Mouse (Mus musculus): Measurements from ENCODE around the gene Trir. TPM values are rescaled to one million over a fixed set of nuclear protein-coding genes. Genes with fewer than 3 reads are reported as not detected.

Trir gene
- total RNA-seq, 2 experiments from 2014 or later = 71.9 to 73.6 TPM

DNA sequence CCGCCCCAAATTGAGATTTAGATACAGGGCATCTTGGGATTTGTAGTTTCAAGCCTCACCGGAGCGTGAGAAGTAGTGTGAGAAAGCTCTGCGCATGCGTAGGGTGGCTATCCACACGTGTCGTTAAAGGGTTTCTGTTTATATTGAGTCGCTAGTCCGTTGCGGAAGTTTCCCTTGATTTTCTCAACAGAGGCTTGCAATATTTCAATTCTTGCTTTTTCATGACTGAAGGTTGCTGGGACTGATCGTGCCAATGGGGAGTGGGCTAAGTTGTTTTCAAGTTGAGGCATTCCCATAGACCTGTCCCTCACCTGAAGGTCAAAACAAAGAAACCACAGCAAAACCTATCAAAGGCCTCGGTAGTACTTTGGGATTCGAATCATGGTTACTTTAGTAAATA lies 8.1 kb downstream of the Trir start:
- intact Hi-C loops (cut with DNase I) = no loop called here
- DNase-seq = peak in 1 of 2 experiments; percentile 63

DNA sequence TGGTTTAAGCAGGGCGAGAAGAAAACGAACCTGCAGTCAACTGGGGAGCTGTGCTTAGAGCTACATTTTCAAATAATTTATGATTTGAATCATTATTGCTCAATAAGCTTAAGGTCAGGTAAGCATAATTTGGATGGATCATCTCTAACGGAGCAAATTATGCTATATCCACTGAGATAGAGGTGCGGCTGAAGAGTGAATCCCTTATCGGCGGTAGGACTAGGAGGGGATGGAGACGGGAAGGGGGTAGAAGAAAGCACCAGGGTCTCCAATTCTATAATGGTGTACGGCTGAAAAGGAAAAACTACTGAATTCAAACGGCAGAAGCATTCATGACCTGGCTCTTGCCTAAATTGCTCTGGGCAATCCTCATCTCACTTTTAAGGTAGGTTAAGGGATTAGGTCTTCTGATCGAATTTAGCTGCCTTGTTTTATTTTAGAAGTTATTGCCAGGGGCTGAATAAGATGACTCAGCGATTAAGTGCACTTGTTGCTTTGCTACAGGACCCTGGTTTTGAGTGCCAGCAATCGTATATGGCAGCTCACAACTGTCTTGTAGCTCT lies 8.6 kb downstream of the Trir start:
- no peak for DNase-seq
- intact Hi-C loops (cut with DNase I) = no loop called here

GRCm38 (mm10) chr8:85035728-85036310 lies 9.2 kb downstream of the Trir start:
- intact Hi-C loops (cut with DNase I) = no loop called here
- DNase-seq = no peak

DNA sequence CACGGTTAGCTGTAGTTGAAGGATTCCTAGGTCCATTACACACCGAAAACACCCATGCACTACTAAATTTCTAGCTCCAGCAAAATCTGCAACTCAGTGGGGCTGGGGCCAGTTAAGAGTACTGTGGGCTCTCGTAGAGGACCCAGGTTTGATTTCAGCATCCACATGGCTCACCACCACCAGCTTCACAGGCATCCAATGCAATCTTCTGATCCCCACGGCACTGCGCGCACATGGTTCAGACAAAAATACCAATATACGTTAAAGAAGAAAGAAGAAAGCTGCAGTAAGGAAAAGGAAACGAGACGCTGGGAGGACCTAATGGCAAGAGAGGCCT lies 9.7 kb downstream of the Trir start:
- intact Hi-C loops (cut with DNase I) = no loop called here
- no peak for DNase-seq

DNA sequence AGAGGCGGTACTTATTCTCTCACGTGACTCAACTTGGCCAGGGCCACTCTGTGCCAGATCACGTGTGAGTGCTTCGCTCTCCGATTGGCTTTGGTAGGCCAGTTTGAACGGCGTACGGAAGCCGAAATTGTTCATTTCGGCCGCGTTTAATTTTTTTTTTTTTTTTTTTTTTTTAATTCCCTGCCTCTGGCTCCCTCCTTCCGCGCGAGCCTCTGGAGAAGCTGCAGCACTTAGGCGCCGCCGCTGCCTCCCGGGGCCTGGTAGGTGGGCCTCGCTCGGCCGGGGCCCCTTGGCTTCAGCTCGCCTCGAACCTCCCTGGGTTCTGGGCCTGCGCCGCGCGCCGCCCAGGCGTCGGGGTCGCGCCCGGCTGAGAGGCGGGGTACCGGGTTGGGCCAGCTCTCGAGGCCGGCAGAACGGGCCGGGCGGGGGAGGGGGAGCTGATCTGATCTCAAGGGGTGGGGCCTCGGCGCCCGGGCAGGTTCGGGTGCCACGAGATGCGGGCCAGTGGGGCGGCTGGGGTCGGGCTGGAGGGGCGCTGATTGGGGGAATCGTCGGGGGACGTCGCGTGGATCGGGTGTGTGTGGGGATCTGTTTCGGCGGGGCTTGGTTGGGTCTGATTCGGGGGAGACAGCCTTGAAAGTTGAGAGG lies 10.2 kb downstream of the Trir start, which contains the start of gene Tnpo2:
Gene Tnpo2 (plus strand): TSS at position 198 of the 648 bp plus-strand sequence.
- peak; percentile 84 for DNase-seq
- intact Hi-C loops (cut with DNase I) = no loop called here

DNA sequence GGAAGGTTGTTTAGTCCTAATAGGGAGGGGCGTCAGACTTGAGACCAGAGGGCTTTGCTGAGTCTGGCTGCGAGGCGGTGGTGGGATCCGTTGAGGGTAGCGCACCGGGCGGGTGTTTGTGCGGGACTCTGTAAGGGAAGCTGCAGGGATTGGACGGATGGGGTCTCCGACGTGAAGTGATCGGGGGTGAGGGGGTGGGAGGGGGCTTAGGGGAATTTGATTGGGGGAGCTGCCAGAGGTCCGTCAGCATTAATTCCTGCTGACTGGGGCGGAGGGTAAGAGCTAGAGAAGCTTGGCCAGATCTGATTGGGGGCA lies 10.7 kb downstream of the Trir start:
- DNase-seq = no peak
- intact Hi-C loops (cut with DNase I) = no loop called here

- peak in 1 of 2 experiments; percentile 34 for DNase-seq
Measured at GRCm38 (mm10) chr8:85037681-85038531, 11.3 kb downstream of the Trir start.

GRCm38 (mm10) chr8:85043619-85044018 lies 17.0 kb downstream of the Trir start:
- DNase-seq = no peak
- intact Hi-C loops (cut with DNase I) = no loop called here

More at GRCm38 (mm10) chr8:85037681-85038531, 11.3 kb downstream of the Trir start:
- intact Hi-C loops (cut with DNase I) = no loop called here

DNA sequence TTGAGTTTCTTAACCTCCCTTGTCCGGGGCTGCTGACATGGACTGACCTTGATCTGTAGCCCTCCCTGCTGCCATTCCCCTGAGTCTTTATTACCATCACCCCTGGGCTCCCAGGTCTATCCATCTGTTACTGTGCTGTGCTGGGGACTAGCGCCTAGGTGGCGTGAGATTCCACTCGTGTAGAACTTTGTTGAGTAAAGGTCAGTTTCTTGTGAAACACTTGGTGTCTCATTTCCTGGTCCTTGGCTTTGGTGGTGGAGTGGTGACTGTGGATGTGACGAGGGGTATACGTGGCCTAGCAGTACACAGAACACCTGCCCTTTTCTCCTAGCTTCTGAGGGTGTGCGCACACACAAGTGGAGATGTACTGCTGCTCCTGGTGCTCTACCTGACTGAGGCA lies 30.7 kb downstream of the Trir start:
- intact Hi-C loops (cut with DNase I) = no loop called here
- DNase-seq = no peak

GRCm38 (mm10) chr8:85059879-85060616 lies 33.4 kb downstream of the Trir start, which contains the start of gene Fbxw9:
Fbxw9 (plus strand) TSS chr8:85060055.
- peak; percentile 76 to 81 for DNase-seq
- intact Hi-C loops (cut with DNase I) = no loop called here

DNA sequence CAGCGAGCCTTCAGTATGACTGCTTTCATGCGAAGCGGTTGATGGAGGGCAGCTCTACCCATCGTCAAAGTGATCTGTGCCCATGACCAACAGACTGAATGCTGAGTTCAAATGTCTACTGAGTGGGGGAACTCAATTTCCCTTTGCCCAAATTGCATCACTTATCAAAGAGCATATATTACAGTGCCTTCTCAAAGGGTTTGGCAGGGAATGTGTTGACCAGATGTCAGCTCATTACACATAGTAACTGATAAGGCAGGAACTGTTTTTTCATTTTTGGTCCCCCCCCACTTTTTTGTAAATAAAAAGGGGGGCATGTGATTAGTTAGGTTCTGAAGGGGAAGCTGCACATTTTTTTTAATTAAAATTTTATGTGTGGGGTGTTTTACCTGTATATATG lies 36.0 kb downstream of the Trir start:
- DNase-seq = no peak
- intact Hi-C loops (cut with DNase I) = no loop called here

GRCm38 (mm10) chr8:85065213-85065612 lies 38.6 kb downstream of the Trir start:
- no peak for DNase-seq
- intact Hi-C loops (cut with DNase I) = no loop called here

DNA sequence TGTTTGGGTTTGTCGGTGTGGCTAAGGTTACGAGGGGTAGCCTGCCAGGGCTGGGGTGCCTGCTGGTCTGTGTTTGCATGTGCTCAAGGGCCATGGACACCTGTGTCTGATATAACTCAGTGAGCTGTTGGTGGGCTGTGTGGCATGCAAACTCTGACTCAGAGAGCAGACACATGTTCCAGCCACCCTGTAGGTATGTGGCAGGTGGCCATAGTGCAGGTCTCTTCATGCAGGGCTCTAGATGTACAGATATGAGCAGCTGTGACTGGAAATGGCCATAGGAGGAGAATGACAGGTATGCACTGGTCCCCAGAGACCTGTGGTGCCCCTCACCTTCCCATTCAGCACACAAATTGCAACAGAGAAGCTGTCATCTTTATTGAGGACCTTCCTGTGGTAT lies 40.5 kb downstream of the Trir start:
- intact Hi-C loops (cut with DNase I) = no loop called here
- no peak for DNase-seq

DNA sequence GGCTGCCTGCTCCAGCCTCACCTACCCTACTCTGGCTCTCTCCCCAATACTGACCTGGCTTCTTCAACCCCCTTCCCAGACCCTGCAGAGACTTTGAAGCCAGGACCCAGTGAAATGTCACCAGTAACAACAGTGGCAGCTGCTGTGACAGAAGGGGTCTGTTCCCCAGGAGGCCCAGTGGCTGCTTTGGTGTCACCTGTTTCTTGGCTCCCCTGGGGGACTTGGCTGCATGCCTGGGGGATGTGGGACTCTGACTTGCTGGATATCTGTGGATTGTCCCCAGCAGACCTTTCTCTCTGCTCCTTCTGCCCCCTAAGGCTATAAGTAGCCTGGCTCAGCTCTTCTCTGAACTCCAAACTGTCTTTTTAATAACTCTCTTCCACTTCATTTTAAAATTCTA lies 41.4 kb downstream of the Trir start, which contains the start of gene Gm5741:
Gene Gm5741 (minus strand): TSS at position 1 of the 400 bp plus-strand sequence.
- intact Hi-C loops (cut with DNase I) = no loop called here

GRCm38 (mm10) chr8:85071041-85071440 lies 44.4 kb downstream of the Trir start:
- no peak for DNase-seq
- intact Hi-C loops (cut with DNase I) = loop anchor here (10.0 kb wide), 1 partner anchor 344 kb away; no protein-coding TSS in a partner anchor

More for the DNA sequence above, 41.4 kb downstream of the Trir start, which contains the start of gene Gm5741:
- DNase-seq = no peak

DNA sequence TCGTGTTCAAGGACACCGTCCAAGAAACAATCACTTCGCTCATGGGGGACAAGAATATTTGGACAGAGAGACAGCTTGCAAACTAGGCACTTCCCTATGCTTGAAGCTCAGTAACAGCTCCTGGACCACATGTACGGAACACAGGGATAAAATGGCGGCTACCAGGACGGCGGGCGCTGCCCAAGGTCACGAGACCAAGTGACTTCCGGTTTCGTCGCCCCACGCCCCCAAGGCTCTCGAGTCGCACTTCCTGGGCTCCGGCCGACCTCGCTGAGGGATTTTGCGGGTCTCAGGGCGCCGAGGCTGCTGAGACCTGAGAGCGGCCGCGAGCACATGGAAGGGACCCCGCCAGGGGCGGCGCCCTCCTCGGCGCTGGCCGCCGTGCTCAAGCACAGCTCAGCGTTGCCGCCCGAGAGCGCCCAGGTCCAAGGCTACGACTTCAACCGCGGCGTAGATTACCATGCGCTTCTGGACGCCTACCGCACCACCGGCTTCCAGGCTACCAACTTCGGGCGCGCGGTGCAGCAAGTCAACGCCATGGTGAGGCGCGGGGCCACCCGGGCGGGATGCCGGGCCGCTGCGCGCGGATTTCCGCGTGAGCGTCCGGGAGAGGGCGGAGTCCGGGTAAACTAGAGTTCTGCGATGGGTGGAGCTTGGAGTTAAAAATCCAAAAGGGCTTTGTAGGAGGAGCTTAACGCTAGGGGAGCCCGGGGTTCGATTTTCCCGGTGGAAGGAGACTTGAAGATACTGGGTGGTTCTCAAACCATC lies 45.1 kb downstream of the Trir start, which contains the start of gene Dhps:
Gene Dhps (plus strand): TSS at position 244 of the 768 bp plus-strand sequence.
- intact Hi-C loops (cut with DNase I) = loop anchor here (10.0 kb wide), 1 partner anchor 343 kb away; no protein-coding TSS in a partner anchor
- peak; percentile 84 for DNase-seq

DNA sequence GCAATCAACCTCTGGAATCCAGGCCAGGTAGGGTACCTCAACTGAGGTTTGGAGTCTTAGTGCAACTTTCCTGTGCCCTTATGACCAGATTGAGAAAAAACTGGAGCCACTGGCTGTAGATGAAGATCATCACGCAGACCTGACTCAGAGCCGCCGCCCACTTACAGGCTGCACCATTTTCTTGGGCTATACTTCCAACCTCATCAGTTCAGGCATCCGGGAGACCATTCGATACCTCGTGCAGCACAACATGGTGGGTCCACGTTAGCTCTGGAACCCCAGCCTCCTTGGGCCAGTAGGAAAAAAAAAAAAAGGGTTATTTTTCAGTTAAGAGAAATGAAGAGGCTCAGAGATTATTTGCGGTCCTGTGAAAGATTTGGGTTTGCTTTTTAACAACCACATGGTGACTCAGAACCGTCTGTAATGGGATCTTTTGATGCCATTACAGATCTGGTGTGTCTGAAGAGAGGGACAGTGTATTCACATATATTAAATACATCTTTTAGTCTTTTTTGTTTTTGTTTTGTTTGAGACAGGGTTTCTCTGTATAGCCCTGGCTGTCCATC lies 45.8 kb downstream of the Trir start:
- no peak for DNase-seq
- intact Hi-C loops (cut with DNase I) = loop anchor here (10.0 kb wide), 1 partner anchor 342 kb away; no protein-coding TSS in a partner anchor

DNA sequence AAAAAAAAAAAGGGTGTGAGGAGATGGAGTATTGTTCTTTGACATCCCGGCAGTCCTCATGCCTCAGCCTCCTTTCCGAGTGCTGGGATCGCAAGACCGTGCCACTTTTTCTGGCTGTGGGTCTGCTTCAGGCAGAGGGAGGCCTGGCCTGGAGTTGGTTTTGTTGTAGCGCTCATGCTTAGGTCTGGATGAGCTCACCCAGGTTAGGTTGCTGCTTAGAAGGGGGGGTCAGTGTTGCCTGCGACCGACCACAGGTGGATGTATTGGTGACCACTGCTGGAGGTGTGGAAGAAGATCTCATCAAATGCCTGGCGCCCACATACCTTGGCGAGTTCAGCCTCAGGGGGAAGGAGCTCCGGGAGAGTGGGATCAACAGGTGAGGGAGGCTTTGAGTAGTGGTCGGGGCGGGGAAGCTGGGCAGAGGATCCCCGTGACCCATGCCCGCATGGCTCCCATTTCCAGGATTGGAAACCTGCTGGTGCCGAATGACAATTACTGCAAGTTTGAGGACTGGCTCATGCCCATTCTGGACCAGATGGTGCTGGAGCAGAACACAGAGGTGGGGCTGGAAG lies 46.5 kb downstream of the Trir start:
- intact Hi-C loops (cut with DNase I) = loop anchor here (10.0 kb wide), 1 partner anchor 342 kb away; no protein-coding TSS in a partner anchor
- DNase-seq = no peak

DNA sequence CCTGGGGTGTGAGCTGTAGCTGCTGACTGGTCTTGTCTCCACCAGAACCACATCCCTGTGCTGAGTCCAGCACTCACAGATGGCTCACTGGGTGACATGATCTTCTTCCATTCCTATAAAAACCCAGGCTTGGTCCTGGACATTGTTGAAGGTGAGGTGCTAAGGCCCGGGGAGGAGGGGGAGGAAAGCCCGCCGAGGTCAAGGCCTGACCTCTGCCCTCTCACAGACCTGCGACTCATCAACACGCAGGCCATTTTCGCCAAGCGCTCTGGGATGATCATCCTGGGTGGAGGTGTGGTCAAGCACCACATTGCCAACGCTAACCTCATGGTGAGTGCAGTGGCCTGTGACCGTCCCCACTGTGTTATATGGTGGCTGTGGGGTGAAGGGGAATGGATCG lies 47.5 kb downstream of the Trir start:
- intact Hi-C loops (cut with DNase I) = loop anchor here (10.0 kb wide), 1 partner anchor 341 kb away; no protein-coding TSS in a partner anchor
- DNase-seq = no peak
